Mouse (Mus musculus): ENCODE data around the gene Gm11985. TPM values are rescaled to one million over a fixed set of nuclear protein-coding genes. Genes with fewer than 3 reads are reported as not detected.

The Gm11985 gene
- polyA plus RNA-seq, 1 experiment from 2014 or later = not detected

GRCm38 (mm10) chr11:7215703-7216102 is 27.3 kb upstream of the Gm11985 start:
- ATAC-seq (ENCODE audit: borderline replicate concordance, extremely low read depth, low FRiP score, low TSS enrichment) = no peak
- Histone ChIP-seq H3K27ac (no peak overlapping the region), H3K4me3 (no peak overlapping the region), H3K27me3 (peaks cover 38% of the 10 kb centered on the region), H3K4me1 (peaks cover 27% of the 10 kb centered on the region), H3K9ac (no peak overlapping the region), H3K36me3 (no peaks in the 10 kb centered on the region), H3K4me2 (no peak overlapping the region), H3K9me3 (no peaks in the 10 kb centered on the region)
- WGBS = 7% methylated on average over 8 of the region's 8 CpGs

GRCm38 (mm10) chr11:7214761-7215160 is 26.4 kb upstream of the Gm11985 start:
- peaks cover 38% of the 10 kb centered on the region for H3K27me3 ChIP-seq
- peak overlapping the region; percentile 97 for H3K4me2 ChIP-seq
- WGBS = 3% methylated on average over 14 of the region's 14 CpGs
- ATAC-seq (ENCODE audit: borderline replicate concordance, extremely low read depth, low FRiP score, low TSS enrichment) = no peak
- no peaks in the 10 kb centered on the region for H3K36me3 ChIP-seq
- H3K9ac ChIP-seq = no peak overlapping the region
- H3K4me3 ChIP-seq = no peak overlapping the region
- H3K27ac ChIP-seq = no peak overlapping the region
- H3K9me3 ChIP-seq = no peaks in the 10 kb centered on the region
- peaks cover 30% of the 10 kb centered on the region for H3K4me1 ChIP-seq

GRCm38 (mm10) chr11:7214342-7214660 is 25.9 kb upstream of the Gm11985 start:
- H3K9me3 ChIP-seq = no peaks in the 10 kb centered on the region
- H3K9ac ChIP-seq = no peak overlapping the region
- ATAC-seq (ENCODE audit: borderline replicate concordance, extremely low read depth, low FRiP score, low TSS enrichment) = no peak
- H3K4me1 ChIP-seq = peaks cover 30% of the 10 kb centered on the region
- peak overlapping the region; percentile 57 for H3K4me3 ChIP-seq
- WGBS = 1% methylated on average over 12 of the region's 12 CpGs
- peaks cover 38% of the 10 kb centered on the region for H3K27me3 ChIP-seq
- peak overlapping the region; percentile 97 for H3K4me2 ChIP-seq
- H3K36me3 ChIP-seq = no peaks in the 10 kb centered on the region
- H3K27ac ChIP-seq = no peak overlapping the region

- Histone ChIP-seq H3K4me3 (peak within 1 kb of the TSS; percentile 57), H3K9me3 (no peaks in the 10 kb centered on the region), H3K27ac (no peak within 1 kb of the TSS), H3K4me1 (peaks cover 30% of the 10 kb centered on the region), H3K4me2 (peak within 1 kb of the TSS; percentile 97), H3K9ac (peak within 1 kb of the TSS; percentile 30; the same call in 1 of the 2 replicates), H3K36me3 (no peaks in the 10 kb centered on the region), H3K27me3 (peaks cover 38% of the 10 kb centered on the region)
- ATAC-seq (ENCODE audit: borderline replicate concordance, extremely low read depth, low FRiP score, low TSS enrichment) = peak; percentile 76
- WGBS = under 1% methylated on average over 85 of the region's 104 CpGs
Measured at GRCm38 (mm10) chr11:7213501-7214341, 25.4 kb upstream of the Gm11985 start, which contains the start of gene Igfbp3. Gene Igfbp3 (minus strand): TSS chr11:7213923.

GRCm38 (mm10) chr11:7213161-7213500 is 24.8 kb upstream of the Gm11985 start:
- no peak for ATAC-seq (ENCODE audit: borderline replicate concordance, extremely low read depth, low FRiP score, low TSS enrichment)
- H3K4me1 ChIP-seq = peaks cover 30% of the 10 kb centered on the region
- no peak overlapping the region for H3K27ac ChIP-seq
- H3K36me3 ChIP-seq = no peaks in the 10 kb centered on the region
- H3K4me3 ChIP-seq = peak overlapping the region; percentile 57
- peak overlapping the region; percentile 97 for H3K4me2 ChIP-seq
- no peaks in the 10 kb centered on the region for H3K9me3 ChIP-seq
- H3K27me3 ChIP-seq = peaks cover 38% of the 10 kb centered on the region
- H3K9ac ChIP-seq = 0 out of 2 replicates have a peak overlapping the region, but pooled peaks have one; percentile 29
- 2% methylated on average over 19 of the region's 19 CpGs for WGBS

- ATAC-seq (ENCODE audit: borderline replicate concordance, extremely low read depth, low FRiP score, low TSS enrichment) = no peak
- H3K4me3 ChIP-seq = peak overlapping the region; percentile 57
- H3K9ac ChIP-seq = no peak overlapping the region
- 19% methylated on average over 17 of the region's 17 CpGs for WGBS
- peak overlapping the region; percentile 97 for H3K4me2 ChIP-seq
- no peaks in the 10 kb centered on the region for H3K9me3 ChIP-seq
- H3K27me3 ChIP-seq = peaks cover 38% of the 10 kb centered on the region
- H3K36me3 ChIP-seq = no peaks in the 10 kb centered on the region
- H3K4me1 ChIP-seq = peaks cover 30% of the 10 kb centered on the region
- H3K27ac ChIP-seq = no peak overlapping the region
Measured at GRCm38 (mm10) chr11:7212126-7212798, 23.9 kb upstream of the Gm11985 start.

- H3K27me3 ChIP-seq = peaks cover 38% of the 10 kb centered on the region
- peak overlapping the region; percentile 9; the same call in 1 of the 2 replicates for H3K4me2 ChIP-seq
- H3K9ac ChIP-seq = no peak overlapping the region
- no peak overlapping the region for H3K27ac ChIP-seq
- peaks cover 30% of the 10 kb centered on the region for H3K4me1 ChIP-seq
- no peak for ATAC-seq (ENCODE audit: borderline replicate concordance, extremely low read depth, low FRiP score, low TSS enrichment)
- H3K4me3 ChIP-seq = no peak overlapping the region
- no peaks in the 10 kb centered on the region for H3K36me3 ChIP-seq
- H3K9me3 ChIP-seq = no peaks in the 10 kb centered on the region
- 15% methylated on average over 9 of the region's 9 CpGs for WGBS
Measured at GRCm38 (mm10) chr11:7211211-7211610, 22.8 kb upstream of the Gm11985 start.

- no peaks in the 10 kb centered on the region for H3K36me3 ChIP-seq
- no peak overlapping the region for H3K9ac ChIP-seq
- no peak overlapping the region for H3K4me2 ChIP-seq
- no peak overlapping the region for H3K4me3 ChIP-seq
- no peaks in the 10 kb centered on the region for H3K9me3 ChIP-seq
- peaks cover 30% of the 10 kb centered on the region for H3K4me1 ChIP-seq
- ATAC-seq (ENCODE audit: borderline replicate concordance, extremely low read depth, low FRiP score, low TSS enrichment) = no peak
- no peak overlapping the region for H3K27ac ChIP-seq
- peaks cover 35% of the 10 kb centered on the region for H3K27me3 ChIP-seq
- WGBS = 13% methylated on average over 6 of the region's 6 CpGs
Measured at GRCm38 (mm10) chr11:7210343-7210742, 22.0 kb upstream of the Gm11985 start.

GRCm38 (mm10) chr11:7203846-7204245 is 15.5 kb upstream of the Gm11985 start:
- H3K4me1 ChIP-seq = no peaks in the 10 kb centered on the region
- ATAC-seq (ENCODE audit: borderline replicate concordance, extremely low read depth, low FRiP score, low TSS enrichment) = no peak
- H3K4me3 ChIP-seq = no peak overlapping the region
- WGBS = 81% methylated on average over 9 of the region's 9 CpGs
- H3K27ac ChIP-seq = no peak overlapping the region
- no peak overlapping the region for H3K9ac ChIP-seq
- no peak overlapping the region for H3K4me2 ChIP-seq
- no peaks in the 10 kb centered on the region for H3K27me3 ChIP-seq
- no peaks in the 10 kb centered on the region for H3K9me3 ChIP-seq
- no peaks in the 10 kb centered on the region for H3K36me3 ChIP-seq

- Histone ChIP-seq H3K4me2 (no peak overlapping the region), H3K27me3 (no peaks in the 10 kb centered on the region), H3K27ac (no peak overlapping the region), H3K4me1 (no peaks in the 10 kb centered on the region), H3K36me3 (no peaks in the 10 kb centered on the region), H3K9ac (no peak overlapping the region), H3K4me3 (no peak overlapping the region), H3K9me3 (no peaks in the 10 kb centered on the region)
- no peak for ATAC-seq (ENCODE audit: borderline replicate concordance, extremely low read depth, low FRiP score, low TSS enrichment)
- 47% methylated on average over 7 of the region's 7 CpGs for WGBS
Measured at GRCm38 (mm10) chr11:7202206-7202605, 13.8 kb upstream of the Gm11985 start.

GRCm38 (mm10) chr11:7200393-7200783 is 12.0 kb upstream of the Gm11985 start:
- 63% methylated on average over 9 of the region's 9 CpGs for WGBS
- ATAC-seq (ENCODE audit: borderline replicate concordance, extremely low read depth, low FRiP score, low TSS enrichment) = no peak
- Histone ChIP-seq H3K27me3 (no peaks in the 10 kb centered on the region), H3K4me2 (no peak overlapping the region), H3K36me3 (no peaks in the 10 kb centered on the region), H3K27ac (no peak overlapping the region), H3K4me1 (no peaks in the 10 kb centered on the region), H3K9ac (no peak overlapping the region), H3K4me3 (no peak overlapping the region), H3K9me3 (no peaks in the 10 kb centered on the region)

- no peaks in the 10 kb centered on the region for H3K4me1 ChIP-seq
- no peak overlapping the region for H3K4me2 ChIP-seq
- no peaks in the 10 kb centered on the region for H3K36me3 ChIP-seq
- H3K4me3 ChIP-seq = no peak overlapping the region
- H3K27ac ChIP-seq = no peak overlapping the region
- ATAC-seq (ENCODE audit: borderline replicate concordance, extremely low read depth, low FRiP score, low TSS enrichment) = no peak
- H3K27me3 ChIP-seq = no peaks in the 10 kb centered on the region
- 45% methylated on average over 14 of the region's 14 CpGs for WGBS
- H3K9me3 ChIP-seq = no peaks in the 10 kb centered on the region
- no peak overlapping the region for H3K9ac ChIP-seq
Measured at GRCm38 (mm10) chr11:7199736-7200392, 11.5 kb upstream of the Gm11985 start.

Data from lung, embryonic 15.5 days (tissue).